Mouse (Mus musculus) liver, adult 10 weeks (tissue): ENCODE results near the gene Wbp11. TPM values are rescaled to one million over a fixed set of nuclear protein-coding genes. Genes with fewer than 3 reads are reported as not detected.

Experiments used
- polyA plus RNA-seq: library from polyadenylated mRNA; stranded (reverse); fragments of 350-450 nt; fragmentation: Illumina TruSeq; extraction: RNeasy Lipid Tissue Mini Kit (QIAGEN cat#74804); gene quantifications from one replicate; pipeline ENCODE4 v1.2.3, GENCODE M21; 2014; ENCODE audit warnings: low read depth, low replicate concordance

The Wbp11 gene
- polyA plus RNA-seq = 22.9 TPM

GRCm38 (mm10) chr6:136827881-136828561 is at the start of gene Wbp11:
Gene Wbp11 (minus strand): TSS chr6:136828233.

GRCm38 (mm10) chr6:136875670-136876069 is 47.6 kb upstream of the Wbp11 start, which contains the start of gene Mgp:
Gene Mgp (minus strand): TSS chr6:136875823.

GRCm38 (mm10) chr6:136857186-136857872 is 29.3 kb upstream of the Wbp11 start, which contains the start of gene Art4:
Gene Art4 (minus strand): TSS chr6:136857733.

DNA sequence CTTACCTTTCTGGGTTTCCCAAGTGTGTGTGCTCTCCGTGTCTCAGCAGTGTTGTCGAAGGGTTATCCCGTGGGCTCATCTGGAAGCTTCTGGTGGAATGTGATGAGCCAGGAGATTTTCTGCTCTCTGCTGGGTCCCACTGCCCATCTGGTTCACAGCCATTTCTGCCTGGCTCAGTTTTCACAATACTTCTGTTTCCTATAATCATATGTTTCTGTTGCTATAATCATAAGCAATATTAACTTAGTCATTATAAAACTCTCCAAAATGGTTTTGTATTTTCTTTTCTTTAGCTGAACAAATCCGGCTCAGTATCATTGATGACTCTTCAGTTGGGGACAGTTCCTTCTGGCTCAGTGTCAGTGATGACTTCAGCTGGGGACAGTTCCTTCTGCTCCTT is 7.3 kb upstream of the Wbp11 start, which contains the start of gene Smco3:
Smco3 (minus strand) TSS at position 101 of the 400 bp plus-strand sequence.

DNA sequence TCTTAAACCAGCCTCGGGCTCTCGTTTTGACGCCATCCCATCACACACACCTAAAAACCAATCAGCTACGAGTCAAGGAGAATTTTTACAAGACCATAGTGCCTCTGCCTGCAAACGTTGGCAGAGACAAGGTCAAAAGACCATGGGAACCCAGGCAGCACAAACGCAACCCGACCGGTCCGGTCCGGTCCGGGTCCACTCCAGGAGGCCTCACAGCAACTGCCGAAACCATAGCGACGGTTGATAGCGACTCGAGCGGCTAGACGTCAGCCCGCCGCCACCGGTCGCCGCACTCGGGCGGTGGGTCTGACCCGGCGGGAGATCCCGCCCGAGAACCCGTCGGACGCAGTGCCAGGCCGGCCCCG is 535 bp downstream of the Wbp11 start, which contains the start of gene BC049715:
BC049715 (plus strand) TSS at position 111 of the 365 bp plus-strand sequence.

GRCm38 (mm10) chr6:136808014-136808417 is 20.0 kb downstream of the Wbp11 start, which contains the start of gene H2afj:
Gene H2afj (plus strand): TSS chr6:136808244.

DNA sequence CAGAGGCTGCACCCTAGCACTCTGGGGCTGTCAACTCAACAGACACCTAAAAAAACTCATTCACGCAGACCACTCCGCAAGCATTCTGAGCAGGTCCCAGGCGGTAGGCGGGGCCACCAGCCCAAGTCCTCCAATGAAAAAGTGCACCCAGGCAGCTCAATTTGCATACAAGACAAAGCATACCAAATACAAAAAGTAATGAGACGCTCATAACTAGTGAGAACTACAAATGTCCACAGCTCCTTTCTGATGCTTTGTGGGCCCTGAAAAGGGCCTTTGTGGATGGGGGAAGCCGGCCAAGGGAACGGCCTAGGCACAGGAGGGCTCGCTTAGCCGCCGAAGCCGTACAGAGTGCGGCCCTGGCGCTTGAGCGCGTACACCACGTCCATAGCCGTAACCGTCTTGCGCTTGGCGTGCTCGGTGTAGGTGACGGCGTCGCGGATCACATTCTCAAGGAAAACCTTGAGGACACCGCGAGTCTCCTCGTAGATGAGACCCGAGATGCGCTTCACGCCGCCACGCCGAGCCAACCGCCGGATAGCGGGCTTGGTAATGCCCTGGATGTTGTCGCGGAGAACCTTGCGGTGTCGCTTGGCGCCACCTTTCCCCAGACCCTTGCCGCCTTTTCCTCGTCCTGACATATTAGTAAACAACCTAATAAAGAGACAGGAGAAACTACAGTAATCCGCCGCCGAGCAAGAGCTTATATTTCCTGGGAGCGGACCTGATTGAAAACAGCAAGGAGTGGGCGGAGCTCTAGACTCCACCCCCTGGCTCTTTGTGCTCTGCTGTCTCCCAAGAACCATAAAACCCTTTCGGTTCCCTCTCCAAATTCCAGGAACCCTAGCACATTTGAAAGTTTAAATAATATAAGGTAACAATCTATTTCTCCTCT is 24.0 kb downstream of the Wbp11 start, which contains the start of gene Hist4h4:
Hist4h4 (minus strand) TSS at position 677 of the 895 bp plus-strand sequence.

GRCm38 (mm10) chr6:136781377-136781986 is 46.6 kb downstream of the Wbp11 start, which contains the start of gene Gucy2c:
Gene Gucy2c (minus strand): TSS chr6:136781765.

Other genes starting within 250 kb of the Wbp11 start
- 58.8 TPM for gene Plbd1, start 166.3 kb downstream of the Wbp11 start, polyA plus RNA-seq
- 0.16 TPM for gene Gucy2c, start 46.5 kb downstream of the Wbp11 start, polyA plus RNA-seq
- gene Hist4h4, start 23.8 kb downstream of the Wbp11 start, polyA plus RNA-seq = 0.13 TPM
- gene H2afj, start 20.0 kb downstream of the Wbp11 start, polyA plus RNA-seq = 2.5 TPM
- gene BC049715, start 607 bp downstream of the Wbp11 start, polyA plus RNA-seq = 0.50 TPM
- gene Smco3, start 7.2 kb upstream of the Wbp11 start, polyA plus RNA-seq = not detected
- gene Art4, start 29.5 kb upstream of the Wbp11 start, polyA plus RNA-seq = 1.5 TPM
- gene Mgp, start 47.6 kb upstream of the Wbp11 start, polyA plus RNA-seq = 1.8 TPM
- gene Erp27, start 93.9 kb upstream of the Wbp11 start, polyA plus RNA-seq = not detected
- gene Pde6h, start 95.6 kb upstream of the Wbp11 start, polyA plus RNA-seq = not detected
- gene Arhgdib, start 113.7 kb upstream of the Wbp11 start, polyA plus RNA-seq = 8.6 TPM